Mouse (Mus musculus): Measurements from ENCODE around the gene Far2.
"Not testable (repeated sequence)": the region's sequence is repeated elsewhere in the genome, so short reads cannot be mapped to it uniquely, and the experiment has no call there.

Far2 gene

GRCm38 (mm10) chr6:148117696-148118095, 70.6 kb downstream of the Far2 start:
- no peak for DNase-seq (ENCODE audit: low spot score)

GRCm38 (mm10) chr6:148120703-148121102, 73.6 kb downstream of the Far2 start:
- no peak for DNase-seq (ENCODE audit: low spot score)

GRCm38 (mm10) chr6:148126851-148127250, 79.8 kb downstream of the Far2 start:
- not testable (repeated sequence) for DNase-seq (ENCODE audit: low spot score)

GRCm38 (mm10) chr6:148132314-148132713, 85.3 kb downstream of the Far2 start:
- DNase-seq (ENCODE audit: low spot score) = no peak

- no peak for DNase-seq (ENCODE audit: low spot score)
These were observed 86.5 kb downstream of the Far2 start for GRCm38 (mm10) chr6:148133536-148133935.

- DNase-seq (ENCODE audit: low spot score) = peak; percentile 63
These were observed 88.8 kb downstream of the Far2 start for GRCm38 (mm10) chr6:148135769-148136382.

GRCm38 (mm10) chr6:148139288-148139995, 92.4 kb downstream of the Far2 start:
- DNase-seq (ENCODE audit: low spot score) = no peak

- no peak for DNase-seq (ENCODE audit: low spot score)
These were observed 94.8 kb downstream of the Far2 start for GRCm38 (mm10) chr6:148141874-148142273.

- no peak for DNase-seq (ENCODE audit: low spot score)
These were observed 95.4 kb downstream of the Far2 start for GRCm38 (mm10) chr6:148142421-148142820.

- DNase-seq (ENCODE audit: low spot score) = not testable (repeated sequence)
These were observed 105.2 kb downstream of the Far2 start for GRCm38 (mm10) chr6:148152305-148152704.

- DNase-seq (ENCODE audit: low spot score) = no peak
These were observed 125.8 kb downstream of the Far2 start for GRCm38 (mm10) chr6:148172904-148173303.

- no peak for DNase-seq (ENCODE audit: low spot score)
These were observed 138.6 kb downstream of the Far2 start for GRCm38 (mm10) chr6:148185694-148186093.

GRCm38 (mm10) chr6:148193972-148194701, 147.1 kb downstream of the Far2 start:
- no peak for DNase-seq (ENCODE audit: low spot score)

- no peak for DNase-seq (ENCODE audit: low spot score)
These were observed 152.1 kb downstream of the Far2 start for GRCm38 (mm10) chr6:148199177-148199576.

- no peak for DNase-seq (ENCODE audit: low spot score)
These were observed 152.7 kb downstream of the Far2 start for GRCm38 (mm10) chr6:148199729-148200128.

- DNase-seq (ENCODE audit: low spot score) = no peak
These were observed 158.1 kb downstream of the Far2 start for GRCm38 (mm10) chr6:148205134-148205533.

GRCm38 (mm10) chr6:148207522-148207921, 160.5 kb downstream of the Far2 start:
- no peak for DNase-seq (ENCODE audit: low spot score)

- no peak for DNase-seq (ENCODE audit: low spot score)
These were observed 164.4 kb downstream of the Far2 start for GRCm38 (mm10) chr6:148211391-148211876.

GRCm38 (mm10) chr6:148211897-148212680, 165.0 kb downstream of the Far2 start, which contains the start of gene Ergic2:
Ergic2 (minus strand) TSS chr6:148212374.
- peak; percentile 88 for DNase-seq (ENCODE audit: low spot score)

GRCm38 (mm10) chr6:148214765-148215164, 167.7 kb downstream of the Far2 start:
- peak; percentile 26 for DNase-seq (ENCODE audit: low spot score)

- no peak for DNase-seq (ENCODE audit: low spot score)
These were observed 169.7 kb downstream of the Far2 start for GRCm38 (mm10) chr6:148216752-148217151.
